Mouse (Mus musculus) 416B (cell line): ENCODE data around the gene Ssh1.

Experiments used
- DNase-seq: peaks from one replicate; pipeline ENCODE4 v3.0.0; 2011; ENCODE audit warnings: low read depth

Ssh1 gene

GRCm38 (mm10) chr5:113965659-113966185, 28.0 kb downstream of the Ssh1 start:
- no peak for DNase-seq

- peak; percentile 51 for DNase-seq
These were observed 28.7 kb downstream of the Ssh1 start for GRCm38 (mm10) chr5:113964972-113965371.

DNA sequence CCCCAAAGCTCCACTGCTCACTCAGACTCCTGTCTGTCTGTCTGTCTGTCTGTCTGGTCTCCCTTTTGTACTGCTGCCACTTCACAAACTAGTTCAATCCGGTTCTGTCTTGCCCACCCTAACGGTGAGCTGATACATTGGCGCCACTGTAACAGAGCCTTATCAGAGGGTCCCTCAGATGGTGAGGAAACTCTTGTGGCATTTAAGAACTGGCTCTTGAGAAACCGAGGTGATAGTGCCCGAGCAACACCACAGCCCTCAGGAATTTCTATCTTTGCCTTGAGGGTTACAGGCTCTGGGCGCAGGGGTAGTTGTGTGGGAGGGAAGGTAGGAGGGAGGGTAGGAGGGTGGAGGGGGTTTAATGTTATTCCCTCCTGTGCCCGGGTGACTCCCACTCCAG, 31.9 kb downstream of the Ssh1 start:
- DNase-seq = no peak

- no peak for DNase-seq
These were observed 33.3 kb downstream of the Ssh1 start for GRCm38 (mm10) chr5:113960416-113960815.

GRCm38 (mm10) chr5:113959039-113959438, 34.7 kb downstream of the Ssh1 start:
- DNase-seq = no peak

DNA sequence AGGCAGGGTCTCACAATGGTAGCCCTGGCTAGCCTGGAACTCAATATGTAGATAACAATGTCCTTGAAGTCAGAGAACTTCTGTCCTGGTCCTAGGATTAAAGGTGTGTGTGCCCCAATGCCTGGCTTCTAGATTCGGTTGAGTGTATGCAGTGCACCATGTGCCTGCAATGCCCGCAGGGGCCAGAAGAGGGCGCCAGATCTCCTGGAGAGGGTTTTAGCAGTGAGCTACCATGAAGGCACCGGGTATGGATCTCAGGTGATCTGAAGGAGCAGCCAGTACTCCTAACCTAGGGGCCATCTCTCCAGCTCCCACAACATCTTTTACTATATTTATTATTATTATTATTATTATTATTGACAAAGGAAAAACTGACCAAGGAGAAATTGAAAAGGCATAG, 37.2 kb downstream of the Ssh1 start:
- DNase-seq = peak; percentile 85

- peak; percentile 34 for DNase-seq
These were observed 38.0 kb downstream of the Ssh1 start for GRCm38 (mm10) chr5:113955691-113956090.

DNA sequence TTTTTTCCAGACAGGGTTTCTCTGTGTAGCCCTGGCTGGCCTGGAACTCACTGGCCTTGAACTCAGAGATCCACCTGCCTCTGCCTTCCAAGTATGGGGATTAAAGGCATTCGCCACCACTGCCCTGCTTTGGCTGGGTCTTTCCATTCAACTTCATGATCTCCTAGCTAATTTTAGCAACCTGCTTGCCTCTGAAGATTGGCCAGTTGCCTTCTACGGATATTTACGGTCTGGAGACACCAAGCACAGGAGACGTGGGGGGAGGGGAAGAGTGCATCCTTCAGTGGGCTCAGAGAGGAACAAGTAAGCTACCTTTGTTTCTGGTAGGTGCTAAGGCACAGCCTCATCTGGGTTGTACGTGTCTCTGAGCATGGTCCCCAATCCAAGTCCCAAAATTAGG, 38.4 kb downstream of the Ssh1 start:
- DNase-seq = no peak

DNA sequence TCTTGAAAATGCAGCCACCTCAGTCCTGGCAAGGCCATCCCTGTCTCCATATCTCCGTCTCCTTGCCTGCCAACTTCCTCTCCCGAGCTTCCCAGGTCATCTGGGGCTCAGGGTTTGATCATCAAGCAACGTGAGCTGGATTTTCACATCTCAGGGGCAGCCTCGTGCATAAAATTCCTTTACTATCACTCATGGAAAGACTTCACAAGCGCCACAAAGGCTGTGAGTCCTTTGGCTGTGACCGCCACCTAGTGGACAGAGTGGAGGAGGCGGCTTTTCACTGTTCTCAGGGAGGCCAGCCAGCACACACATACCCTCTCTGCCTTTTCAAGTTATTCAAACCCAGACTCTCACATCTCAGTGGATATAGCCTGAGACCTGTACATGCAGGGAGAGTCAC, 39.3 kb downstream of the Ssh1 start:
- peak; percentile 86 for DNase-seq

DNA sequence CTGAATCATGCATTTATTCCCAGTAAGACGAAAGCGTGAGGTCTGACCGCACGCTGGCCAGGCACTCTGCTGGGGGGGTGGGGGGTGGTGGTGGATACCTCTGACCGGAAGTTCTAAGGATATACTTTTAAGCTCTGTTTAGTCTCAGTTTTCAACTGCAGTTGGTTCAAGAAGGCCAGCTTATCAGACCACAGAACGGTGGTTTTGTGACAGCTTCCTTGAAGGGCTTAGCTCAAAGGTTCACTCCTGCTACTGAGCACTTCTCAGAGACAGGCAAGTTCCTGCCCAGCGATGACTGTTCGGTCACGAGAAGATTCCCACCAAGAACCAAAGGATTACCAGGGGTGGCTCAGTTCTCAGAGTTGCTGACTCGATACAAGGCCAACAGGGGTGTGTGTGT, 41.2 kb downstream of the Ssh1 start:
- DNase-seq = peak; percentile 99

DNA sequence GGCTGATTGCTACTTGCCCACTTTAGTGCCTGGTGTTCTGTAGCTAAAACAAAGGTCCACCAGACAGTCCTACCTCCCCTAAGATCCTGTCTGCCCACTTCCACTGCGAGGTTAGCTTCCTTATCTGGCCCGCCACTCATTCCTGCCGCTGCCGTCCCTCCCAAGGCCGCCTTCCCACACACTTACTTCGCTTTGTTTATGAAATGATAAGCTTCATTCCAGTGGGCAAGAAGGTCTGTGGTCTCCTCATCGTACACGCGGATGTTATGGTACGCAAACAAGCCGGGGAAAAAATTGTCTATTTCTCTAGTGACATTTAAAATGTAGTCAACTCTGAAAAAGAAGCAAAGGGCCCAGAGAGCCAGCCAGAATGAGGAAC, 42.0 kb downstream of the Ssh1 start:
- DNase-seq = peak; percentile 88

- DNase-seq = no peak
These were observed 42.7 kb downstream of the Ssh1 start for GRCm38 (mm10) chr5:113950786-113951692.

GRCm38 (mm10) chr5:113950133-113950532, 43.6 kb downstream of the Ssh1 start:
- no peak for DNase-seq

- DNase-seq = peak; percentile 42
These were observed 46.4 kb downstream of the Ssh1 start for GRCm38 (mm10) chr5:113947280-113947679.

DNA sequence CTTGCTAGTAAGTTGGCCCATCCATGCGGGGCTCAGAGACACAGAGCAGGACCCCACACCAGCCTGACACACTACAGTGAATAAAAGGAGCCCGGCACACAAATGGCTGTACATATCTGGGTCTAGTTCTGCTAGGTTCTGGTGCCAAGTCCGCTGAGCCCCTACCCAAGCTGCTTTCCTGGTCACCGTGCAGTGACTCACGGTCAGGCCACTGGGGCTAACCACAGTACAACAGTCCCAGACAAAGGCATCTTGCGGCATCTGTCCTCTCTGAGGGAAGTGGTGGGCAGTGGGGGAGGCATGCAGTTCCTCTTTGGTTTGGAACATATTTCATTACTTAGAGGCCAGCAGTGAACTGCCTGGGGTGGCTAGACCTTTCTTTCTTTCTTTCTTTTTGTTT, 48.6 kb downstream of the Ssh1 start:
- DNase-seq = peak; percentile 94

DNA sequence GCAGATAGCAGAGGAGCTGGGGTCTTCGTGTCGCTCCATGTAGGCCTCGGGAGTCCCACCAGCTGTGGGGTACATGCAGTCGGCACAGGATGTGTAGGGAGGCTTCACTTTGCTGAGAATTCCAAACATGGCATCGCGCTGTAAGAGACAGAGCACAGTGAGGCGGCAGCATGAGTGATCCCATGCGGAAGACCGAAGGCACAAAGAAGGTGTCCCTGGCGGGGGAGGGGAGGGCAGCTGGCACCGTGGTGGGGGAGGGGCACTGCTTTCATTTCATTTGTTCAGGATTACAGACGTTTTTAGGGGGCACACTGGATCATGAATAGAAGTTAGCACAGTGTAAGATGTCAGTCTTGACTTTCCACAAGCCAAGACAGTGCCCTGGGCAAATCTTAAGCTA, 50.4 kb downstream of the Ssh1 start:
- DNase-seq = no peak

- peak; percentile 55 for DNase-seq
These were observed 51.1 kb downstream of the Ssh1 start for GRCm38 (mm10) chr5:113942580-113942979.

DNA sequence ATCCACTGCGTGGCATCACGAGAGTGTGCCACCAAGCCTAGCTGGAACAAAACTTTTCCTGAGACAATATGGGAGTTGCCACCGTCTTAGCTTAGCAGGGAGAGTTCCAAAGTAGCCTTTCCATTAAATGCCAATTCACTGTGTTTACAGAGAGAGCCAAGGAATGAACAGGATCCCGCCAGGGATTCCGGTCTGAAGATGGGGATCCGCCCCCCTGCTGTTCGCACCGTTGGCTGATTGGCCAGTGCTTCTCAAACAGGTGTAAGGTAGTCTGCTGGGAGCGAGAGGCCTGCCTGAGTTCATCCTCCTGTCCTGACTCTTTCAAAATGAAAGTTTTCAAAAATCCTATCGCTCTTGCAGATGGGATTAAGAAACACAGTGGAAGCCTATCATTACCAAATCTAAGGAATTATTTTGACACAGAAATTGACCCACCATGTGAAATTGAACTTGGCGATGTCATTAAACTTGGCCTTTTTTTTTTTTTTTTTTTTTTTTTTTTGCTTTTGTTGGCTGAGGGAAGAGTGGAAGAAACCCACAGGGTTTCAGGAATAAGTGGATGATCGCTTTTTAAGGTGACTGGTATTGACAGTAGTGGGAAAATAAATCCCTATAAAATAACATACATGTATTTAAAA, 54.3 kb downstream of the Ssh1 start:
- DNase-seq = no peak

DNA sequence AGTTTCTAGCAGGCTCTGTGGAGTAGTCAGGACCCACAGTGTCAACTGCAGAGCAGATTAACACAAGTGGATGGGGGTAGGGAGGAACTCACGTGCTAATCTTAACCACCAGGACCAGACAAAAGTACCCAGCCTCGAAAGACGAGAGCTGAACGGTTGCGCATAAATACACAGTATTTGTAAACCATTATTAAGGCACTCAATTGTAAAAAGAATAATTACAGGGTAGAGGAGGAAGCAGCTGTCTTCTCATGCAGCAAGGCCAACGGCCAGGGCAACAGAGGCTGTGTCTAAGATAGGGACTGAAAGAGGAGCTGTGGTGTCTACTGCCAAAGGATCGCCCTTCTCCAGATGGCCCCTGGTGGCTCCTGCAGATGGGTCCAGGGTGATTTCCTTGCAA, 56.0 kb downstream of the Ssh1 start:
- DNase-seq = peak; percentile 27

GRCm38 (mm10) chr5:113933889-113934288, 59.8 kb downstream of the Ssh1 start:
- DNase-seq = no peak

DNA sequence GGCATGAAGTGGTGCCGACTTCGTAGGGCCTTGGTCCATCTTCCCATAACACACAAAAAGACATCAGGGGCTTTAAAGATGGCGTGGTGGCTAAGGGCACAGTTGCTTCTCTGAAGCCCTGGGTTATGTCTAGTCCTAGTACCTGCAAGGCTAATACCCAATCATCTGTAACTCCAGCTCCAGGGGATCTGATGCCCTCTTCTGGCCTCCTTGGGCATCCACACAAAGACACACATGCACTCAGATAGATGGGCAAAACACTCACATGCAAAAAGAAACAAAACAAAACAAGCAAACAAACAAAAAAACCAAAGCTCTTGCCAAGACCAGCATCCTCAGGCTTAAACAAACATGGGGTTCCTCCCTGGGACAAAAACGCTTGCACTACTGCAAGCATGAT, 60.2 kb downstream of the Ssh1 start:
- peak; percentile 51 for DNase-seq

DNA sequence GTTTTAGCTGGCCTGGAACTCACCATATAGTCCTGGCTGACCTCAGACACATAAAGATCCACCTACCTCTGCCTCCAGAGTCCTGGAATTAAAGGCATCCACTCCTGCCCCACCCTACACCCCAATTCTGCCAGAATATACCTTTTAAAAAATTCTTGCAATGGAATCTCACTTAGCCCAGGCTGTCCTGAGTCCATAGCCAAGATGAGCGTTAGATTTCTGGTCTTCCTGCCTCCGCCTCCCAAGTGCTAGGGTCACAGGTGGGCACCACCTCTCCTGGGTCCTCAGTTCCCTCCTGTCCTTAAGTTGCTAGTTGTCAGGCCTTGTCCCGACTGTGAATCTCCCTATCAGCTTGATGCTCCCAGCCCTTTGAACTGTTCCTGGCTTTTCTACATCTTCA, 61.4 kb downstream of the Ssh1 start:
- DNase-seq = no peak
